In the genomic region with DNA sequence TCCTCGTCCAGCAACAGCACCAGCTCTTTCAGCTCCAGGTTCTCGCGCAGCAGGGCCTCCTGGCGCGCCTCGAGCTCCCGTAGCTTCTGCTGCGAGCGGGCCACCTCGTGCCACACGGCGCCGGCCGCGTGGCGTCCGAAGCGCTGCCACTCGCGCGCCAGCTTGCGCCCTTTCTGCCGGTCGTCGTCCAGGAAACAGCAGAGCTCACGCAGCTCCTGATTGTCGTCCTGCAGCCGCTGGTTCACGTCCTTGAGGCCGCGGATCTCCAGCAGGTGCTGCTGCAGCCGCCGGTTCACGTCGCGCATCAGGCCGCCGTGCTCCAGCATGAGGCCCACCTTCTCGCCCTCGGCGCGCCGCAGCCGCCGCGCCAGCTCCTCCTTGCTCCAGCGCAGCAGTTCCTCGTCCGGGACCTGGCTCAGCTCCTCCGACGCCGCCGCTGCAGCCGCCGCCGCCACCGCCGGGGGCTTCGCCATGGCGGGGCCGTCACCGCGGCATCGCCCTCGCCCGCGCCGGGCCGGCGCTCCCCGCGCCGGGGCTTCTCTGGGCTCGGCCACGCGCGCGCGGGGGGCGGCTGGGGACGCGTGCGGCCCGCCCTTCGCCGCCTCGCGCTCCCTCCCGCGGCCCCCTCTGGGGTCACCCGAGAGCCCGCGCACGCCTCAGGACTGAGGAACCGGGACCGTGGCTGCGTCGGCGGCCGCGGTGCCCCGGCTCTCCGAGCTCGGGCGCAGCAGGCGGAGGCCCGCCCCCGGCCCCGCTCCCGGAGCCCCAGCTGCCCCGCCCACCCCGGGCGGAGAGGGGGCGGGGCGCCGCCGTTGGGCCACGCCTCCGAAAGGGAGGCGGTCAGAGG, we compare ENCODE assay signal across 8 mouse cellular contexts. TPM values are rescaled to one million over a fixed set of nuclear protein-coding genes. Genes with fewer than 3 reads are reported as not detected.
DNase-seq lines count a peak whose midpoint lies in the region; ATAC-seq and TF ChIP-seq lines count a peak whose summit lies in the region.

A gene (minus strand): TSS at position 765 of the 847 bp plus-strand sequence.

- under 1% methylated on average over 65 of the region's 120 CpGs for WGBS in cerebellum, adult 2 months
- WGBS in hindbrain, embryonic 14.5 days, result under 1% methylated on average over 87 of the region's 120 CpGs
- WGBS in limb, embryonic 12.5 days, result under 1% methylated on average over 102 of the region's 120 CpGs
- WGBS in midbrain, postnatal 0 days, result under 1% methylated on average over 83 of the region's 120 CpGs

- TF ChIP-seq CTCF in cerebellum, adult 2 months (IDR thresholded peaks at IDR 0.05; ENCODE audit: borderline replicate concordance, insufficient read depth, low read depth, low read length), result no peak
- TF ChIP-seq CTCF in midbrain, postnatal 0 days (IDR thresholded peaks at IDR 0.05), result peak; percentile 32

- peak; percentile 51 for DNase-seq in urinary bladder, postnatal 14 days (ENCODE audit: low spot score)
- no peak for DNase-seq in urinary bladder, postnatal 36 days (ENCODE audit: low spot score in 2 of 2)
- DNase-seq in cerebellum, adult 2 months, result peak; percentile 68 to 74
- peak; percentile 43 to 58 for DNase-seq in frontal cortex, postnatal 10 days (ENCODE audit: low spot score in 2 of 2)
- peak; percentile 54 for DNase-seq in hindbrain, embryonic 14.5 days (ENCODE audit: low spot score)
- DNase-seq in midbrain, postnatal 0 days (ENCODE audit: low spot score), result peak; percentile 59
- peak; percentile 77 for DNase-seq in thymus, postnatal 4 days

- peak within 1 kb of the TSS; percentile 97 for H3K4me2 ChIP-seq in hindbrain, embryonic 14.5 days (replicated peaks)
- peak within 1 kb of the TSS; percentile 98 for H3K4me2 ChIP-seq in limb, embryonic 12.5 days
- peak within 1 kb of the TSS; percentile 93 for H3K4me2 ChIP-seq in midbrain, postnatal 0 days (ENCODE audit: low read depth, low read length, poor library complexity, severe bottlenecking)

- no peaks in the 10 kb centered on the region for H3K27me3 ChIP-seq in cerebellum, adult 2 months (ENCODE audit: control insufficient read depth, insufficient read depth, low read length)
- no peaks in the 10 kb centered on the region for H3K27me3 ChIP-seq in hindbrain, embryonic 14.5 days (ENCODE audit: control insufficient read depth, insufficient read depth, low read length)
- peaks cover 20% of the 10 kb centered on the region for H3K27me3 ChIP-seq in limb, embryonic 12.5 days
- no peaks in the 10 kb centered on the region for H3K27me3 ChIP-seq in midbrain, postnatal 0 days (ENCODE audit: insufficient read depth, low read length)

- no peak for ATAC-seq in hindbrain, embryonic 14.5 days (ENCODE audit: low FRiP score)
- no peak for ATAC-seq in limb, embryonic 12.5 days (ENCODE audit: insufficient number of reproducible peaks, insufficient read depth, low FRiP score, low TSS enrichment, low read depth)
- ATAC-seq in midbrain, postnatal 0 days (ENCODE audit: low FRiP score), result peak; percentile 51

- TF ChIP-seq POLR2A in cerebellum, adult 2 months (IDR thresholded peaks at IDR 0.05; ENCODE audit: borderline replicate concordance, insufficient read depth, low read length), result 0 out of 2 replicates have a peak, but pooled peaks have one; percentile 33

- peak within 1 kb of the TSS; percentile 76 for H3K27ac ChIP-seq in cerebellum, adult 2 months (ENCODE audit: insufficient read depth, low read length)
- H3K27ac ChIP-seq in hindbrain, embryonic 14.5 days, result peak within 1 kb of the TSS; percentile 98
- H3K27ac ChIP-seq in limb, embryonic 12.5 days, result peak within 1 kb of the TSS; percentile 93
- H3K27ac ChIP-seq in midbrain, postnatal 0 days (ENCODE audit: low read depth, low read length), result peak within 1 kb of the TSS; percentile 95

- peaks cover 21% of the 10 kb centered on the region for H3K4me1 ChIP-seq in cerebellum, adult 2 months (ENCODE audit: control insufficient read depth, insufficient read depth, low read length)
- peaks cover 68% of the 10 kb centered on the region for H3K4me1 ChIP-seq in hindbrain, embryonic 14.5 days (replicated peaks; ENCODE audit: control insufficient read depth, insufficient read depth, low read length)
- H3K4me1 ChIP-seq in limb, embryonic 12.5 days (replicated peaks), result peaks cover 79% of the 10 kb centered on the region
- H3K4me1 ChIP-seq in midbrain, postnatal 0 days (ENCODE audit: insufficient read depth, low read length), result peaks cover 42% of the 10 kb centered on the region

- H3K36me3 ChIP-seq in hindbrain, embryonic 14.5 days (replicated peaks; ENCODE audit: control insufficient read depth, insufficient read depth), result no peaks in the 10 kb centered on the region
- H3K36me3 ChIP-seq in limb, embryonic 12.5 days, result peaks cover 5% of the 10 kb centered on the region; the same call in 1 of the 2 replicates
- H3K36me3 ChIP-seq in midbrain, postnatal 0 days (ENCODE audit: insufficient read depth, low read length), result no peaks in the 10 kb centered on the region

- H3K4me3 ChIP-seq in cerebellum, adult 2 months (replicated peaks; ENCODE audit: insufficient read depth, low read depth, low read length), result peak within 1 kb of the TSS; percentile 87
- H3K4me3 ChIP-seq in hindbrain, embryonic 14.5 days (replicated peaks; ENCODE audit: low read length), result peak within 1 kb of the TSS; percentile 65
- H3K4me3 ChIP-seq in limb, embryonic 12.5 days (replicated peaks), result peak within 1 kb of the TSS; percentile 79
- H3K4me3 ChIP-seq in midbrain, postnatal 0 days (ENCODE audit: low read depth, low read length), result peak within 1 kb of the TSS; percentile 83

- no peaks in the 10 kb centered on the region for H3K9me3 ChIP-seq in hindbrain, embryonic 14.5 days (ENCODE audit: control insufficient read depth, low read length)
- no peaks in the 10 kb centered on the region for H3K9me3 ChIP-seq in limb, embryonic 12.5 days
- no peaks in the 10 kb centered on the region for H3K9me3 ChIP-seq in midbrain, postnatal 0 days (ENCODE audit: low read length)

- peak within 1 kb of the TSS; percentile 90 for H3K9ac ChIP-seq in hindbrain, embryonic 14.5 days
- H3K9ac ChIP-seq in limb, embryonic 12.5 days (replicated peaks), result peak within 1 kb of the TSS; percentile 79
- peak within 1 kb of the TSS; percentile 86 for H3K9ac ChIP-seq in midbrain, postnatal 0 days (replicated peaks; ENCODE audit: low read length, poor library complexity, severe bottlenecking)

RNA-seq across cellular contexts. Expression of the gene that starts here (rescaled TPM):
- 75.0 and 78.6 TPM in 2 replicates for polyA plus RNA-seq in cerebellum, adult 2 months (2012; rRNA removed)
- 13.9 and 16.5 TPM in 2 replicates for polyA plus RNA-seq in hindbrain, embryonic 14.5 days (2014; fragmentation: Nextera tagmentation; extraction: Ambion mirVana)
- 5.2 and 6.6 TPM in 2 replicates for polyA plus RNA-seq in limb, embryonic 12.5 days (2016; fragmentation: Nextera tagmentation; extraction: Ambion mirVana)
- total RNA-seq in midbrain, postnatal 0 days (2014; rRNA removed), result 69.1 and 89.6 TPM in 2 replicates
- polyA plus RNA-seq in midbrain, postnatal 0 days (2015; fragmentation: Nextera tagmentation; extraction: Ambion mirVana), result 16.6 and 19.9 TPM in 2 replicates

Comparison
In these comparisons a context has a peak if more than half of its experiments do, and no peak if none do; other contexts are left out.
1. DNase-seq: peak in urinary bladder, postnatal 14 days (single experiment), cerebellum, adult 2 months (2 of 2), frontal cortex, postnatal 10 days (2 of 2), hindbrain, embryonic 14.5 days (single experiment), midbrain, postnatal 0 days (single experiment) and thymus, postnatal 4 days (single experiment); none in urinary bladder, postnatal 36 days (0 of 2).
2. Peak in every context shown above with its lines, with median percentiles within 50 percentile points of each other: H3K27ac ChIP-seq, H3K4me3 ChIP-seq, H3K4me2 ChIP-seq and H3K9ac ChIP-seq.